Mouse (Mus musculus): ENCODE measurements around the gene Rps2. TPM values are rescaled to one million over a fixed set of nuclear protein-coding genes. Genes with fewer than 3 reads are reported as not detected.
"Not testable (repeated sequence)": the region's sequence is repeated elsewhere in the genome, so short reads cannot be mapped to it uniquely, and the experiment has no call there.

The Rps2 gene
- 100 to 1,000 TPM; 352 to 392 TPM for total RNA-seq (2021)

- no peak for DNase-seq (ENCODE audit: extremely low spot score in 1 of 2, low spot score in 1 of 2)
Observed at GRCm38 (mm10) chr17:24717943-24718342, at the start of gene Rps2, which contains the start of gene Rnf151. TSS of gene Rps2 (plus strand) at chr17:24718116. TSS of gene Rnf151 (minus strand) at chr17:24718063.

- not testable (repeated sequence) for DNase-seq (ENCODE audit: extremely low spot score in 1 of 2, low spot score in 1 of 2)
Observed at GRCm38 (mm10) chr17:24669214-24669544, 48.7 kb upstream of the Rps2 start.

GRCm38 (mm10) chr17:24669545-24670245 lies 48.2 kb upstream of the Rps2 start, which contains the start of gene Zfp598:
TSS of gene Zfp598 (plus strand) at chr17:24669687.
- peak; percentile 87 to 88 for DNase-seq (ENCODE audit: extremely low spot score in 1 of 2, low spot score in 1 of 2)

GRCm38 (mm10) chr17:24670246-24670844 lies 47.6 kb upstream of the Rps2 start:
- no peak for DNase-seq (ENCODE audit: extremely low spot score in 1 of 2, low spot score in 1 of 2)

GRCm38 (mm10) chr17:24671346-24671745 lies 46.6 kb upstream of the Rps2 start:
- DNase-seq (ENCODE audit: extremely low spot score in 1 of 2, low spot score in 1 of 2): no peak

- DNase-seq (ENCODE audit: extremely low spot score in 1 of 2, low spot score in 1 of 2): no peak
Observed at GRCm38 (mm10) chr17:24672141-24672540, 45.8 kb upstream of the Rps2 start.

GRCm38 (mm10) chr17:24674277-24674676 lies 43.6 kb upstream of the Rps2 start:
- DNase-seq (ENCODE audit: extremely low spot score in 1 of 2, low spot score in 1 of 2): no peak

- DNase-seq (ENCODE audit: extremely low spot score in 1 of 2, low spot score in 1 of 2): peak in 1 of 2 experiments; percentile 66
Observed at GRCm38 (mm10) chr17:24676187-24676586, 41.7 kb upstream of the Rps2 start.

- DNase-seq (ENCODE audit: extremely low spot score in 1 of 2, low spot score in 1 of 2): no peak
Observed at GRCm38 (mm10) chr17:24676877-24677276, 41.0 kb upstream of the Rps2 start.

- no peak for DNase-seq (ENCODE audit: extremely low spot score in 1 of 2, low spot score in 1 of 2)
Observed at GRCm38 (mm10) chr17:24677500-24678080, 40.3 kb upstream of the Rps2 start.

- no peak for DNase-seq (ENCODE audit: extremely low spot score in 1 of 2, low spot score in 1 of 2)
Observed at GRCm38 (mm10) chr17:24686514-24686913, 31.4 kb upstream of the Rps2 start.

GRCm38 (mm10) chr17:24687146-24687595 lies 30.7 kb upstream of the Rps2 start:
- DNase-seq (ENCODE audit: extremely low spot score in 1 of 2, low spot score in 1 of 2): no peak

GRCm38 (mm10) chr17:24687599-24687998 lies 30.3 kb upstream of the Rps2 start:
- no peak for DNase-seq (ENCODE audit: extremely low spot score in 1 of 2, low spot score in 1 of 2)

- DNase-seq (ENCODE audit: extremely low spot score in 1 of 2, low spot score in 1 of 2): peak; percentile 49 to 50
Observed at GRCm38 (mm10) chr17:24689251-24690081, 28.4 kb upstream of the Rps2 start, which contains the start of gene Syngr3. TSS of gene Syngr3 (minus strand) at chr17:24689955.

- DNase-seq (ENCODE audit: extremely low spot score in 1 of 2, low spot score in 1 of 2): no peak
Observed at GRCm38 (mm10) chr17:24692385-24692784, 25.5 kb upstream of the Rps2 start.

GRCm38 (mm10) chr17:24695326-24696010 lies 22.4 kb upstream of the Rps2 start:
- no peak for DNase-seq (ENCODE audit: extremely low spot score in 1 of 2, low spot score in 1 of 2)

- DNase-seq (ENCODE audit: extremely low spot score in 1 of 2, low spot score in 1 of 2): peak; percentile 66 to 72
Observed at GRCm38 (mm10) chr17:24696011-24696697, 21.8 kb upstream of the Rps2 start, which contains the start of the genes Gfer and Noxo1. TSS of gene Gfer (minus strand) at chr17:24696156. TSS of gene Noxo1 (plus strand) at chr17:24696234.

- no peak for DNase-seq (ENCODE audit: extremely low spot score in 1 of 2, low spot score in 1 of 2)
Observed at GRCm38 (mm10) chr17:24697985-24698384, 19.9 kb upstream of the Rps2 start.

- DNase-seq (ENCODE audit: extremely low spot score in 1 of 2, low spot score in 1 of 2): no peak
Observed at GRCm38 (mm10) chr17:24698715-24699114, 19.2 kb upstream of the Rps2 start.
